Mouse (Mus musculus) cerebral cortex, adult 2 months (tissue): ENCODE measurements around the gene Oaz3.

ENCODE experiments used
- WGBS: fragments of 180-500 bp; shearing (Covaris S2); methylation state at CpG from one replicate; pipeline ENCODE4 v1.1.7; 2018; 5-methylcytosine and 5-hydroxymethylcytosine counted together

Gene Oaz3

DNA sequence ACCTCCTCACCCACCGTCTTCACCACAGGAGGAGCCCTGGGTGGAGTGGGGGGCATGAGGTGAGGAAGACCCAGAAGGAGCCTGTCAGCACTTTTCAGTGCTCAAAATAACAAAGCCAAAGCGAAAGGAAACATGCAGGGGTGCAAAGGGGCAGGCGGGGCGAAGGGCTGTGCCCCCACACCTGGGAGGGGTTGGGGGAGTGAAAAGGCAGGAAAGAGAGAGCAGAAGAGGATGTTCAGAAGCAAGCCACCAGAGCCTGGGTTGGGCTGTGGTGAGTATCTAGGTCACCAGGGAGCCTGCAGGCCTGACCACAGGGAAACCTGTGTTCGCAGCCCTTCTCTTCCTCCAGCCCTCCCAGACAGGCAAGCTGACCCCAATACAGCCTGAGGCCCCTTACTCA is 55.7 kb downstream of the Oaz3 start:
- 73% methylated on average over 5 of the region's 5 CpGs for WGBS

DNA sequence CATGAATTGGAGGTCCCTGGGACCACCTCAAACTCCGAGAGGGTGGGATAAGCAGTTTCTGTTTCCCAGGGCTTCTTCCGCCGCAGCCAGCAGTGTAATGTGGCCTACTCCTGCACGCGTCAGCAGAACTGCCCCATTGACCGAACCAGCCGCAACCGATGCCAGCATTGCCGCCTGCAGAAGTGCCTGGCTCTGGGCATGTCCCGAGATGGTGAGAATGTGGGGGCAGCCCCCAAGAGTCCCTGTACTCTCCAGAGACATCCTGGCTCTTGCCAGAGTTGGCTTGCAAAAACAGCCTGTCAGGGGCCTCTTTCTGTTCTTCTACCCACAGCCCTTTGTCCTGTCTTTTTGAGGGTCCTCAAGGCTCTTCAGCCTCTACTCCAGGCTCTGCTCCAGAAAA is 56.3 kb downstream of the Oaz3 start:
- WGBS, result 91% methylated on average over 10 of the region's 10 CpGs

DNA sequence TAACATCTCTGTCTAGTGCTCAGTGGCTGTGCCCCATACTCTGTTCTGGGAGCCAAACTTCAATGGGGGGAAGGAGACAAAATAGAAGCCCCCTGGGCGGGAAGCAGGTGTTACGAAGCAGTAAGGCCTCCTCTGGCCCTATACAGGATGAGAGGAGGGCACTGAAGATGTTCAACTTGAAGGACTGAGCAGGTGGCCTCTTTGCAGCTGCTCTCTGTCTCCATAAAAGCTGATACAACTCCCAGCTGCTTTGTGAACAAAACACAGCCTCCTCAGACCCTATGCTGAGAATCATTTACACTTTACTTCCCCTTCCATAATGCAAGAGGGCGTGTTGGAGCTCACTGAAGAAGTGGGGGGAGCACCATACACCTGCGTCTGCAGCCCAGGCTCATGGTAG is 57.0 kb downstream of the Oaz3 start:
- WGBS, result 77% methylated on average over 4 of the region's 4 CpGs

DNA sequence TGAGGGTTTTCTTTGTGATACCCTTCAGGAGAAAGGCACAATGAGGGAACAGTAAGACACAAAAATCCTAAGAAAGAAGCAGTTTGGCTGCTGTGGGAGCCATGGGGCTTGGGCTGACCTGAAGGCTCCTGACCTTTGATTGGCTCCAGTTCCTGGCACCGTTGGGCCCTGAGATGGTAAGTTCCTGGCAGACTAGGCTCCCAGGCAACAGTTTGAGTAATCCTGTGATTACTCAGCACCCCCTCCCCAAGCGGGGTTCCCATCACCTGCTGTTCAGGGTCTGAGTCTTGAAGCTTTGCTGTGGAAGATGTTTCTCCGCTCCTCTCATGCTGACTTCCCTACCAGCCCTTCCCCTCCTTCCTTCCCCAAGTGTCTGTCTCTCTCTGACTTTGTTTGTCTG is 60.2 kb downstream of the Oaz3 start:
- WGBS, result 82% methylated on average over 3 of the region's 3 CpGs
